13 mouse cellular contexts compared by ENCODE assay signal in the genomic region with DNA sequence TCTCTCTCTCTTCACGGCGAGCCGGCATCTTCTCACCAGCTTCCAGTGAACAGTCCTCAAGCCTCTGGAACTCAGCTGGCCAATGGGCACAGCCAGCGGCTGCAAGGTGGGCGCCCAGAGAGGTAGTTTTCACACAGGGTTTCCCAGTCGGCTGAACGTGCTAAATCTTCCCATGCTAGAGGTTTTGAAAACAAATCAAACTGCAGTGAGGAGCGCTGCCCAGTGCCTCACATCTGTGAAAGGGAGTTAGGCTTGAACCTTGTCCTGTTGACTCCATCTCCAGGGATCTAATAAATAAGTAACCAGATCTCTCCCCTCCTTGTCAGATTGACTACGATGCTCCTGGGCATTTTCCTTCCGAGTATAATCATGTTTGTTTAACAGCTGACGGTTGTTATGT.
DNase-seq lines count a peak whose midpoint lies in the region; ATAC-seq lines count a peak whose summit lies in the region.
"Had no signal": no experiment of that assay in that cellular context is flagged by ENCODE, and none has a peak within 500 bp of the region (broad histone marks: within the 10 kb centered on the region; RNA-seq: fewer than 3 reads in every experiment).

No protein-coding gene starts in this region.

- H3K4me1 ChIP-seq in intestine, embryonic 14.5 days (replicated peaks; ENCODE audit: control insufficient read depth, insufficient read depth, low read length) = peaks cover 38% of the 10 kb centered on the region
- H3K4me1 ChIP-seq in forebrain, embryonic 13.5 days = peaks cover 43% of the 10 kb centered on the region

- H3K4me2 ChIP-seq in intestine, embryonic 14.5 days (ENCODE audit: low read length) = 0 out of 2 replicates have a peak overlapping the region, but pooled peaks have one; percentile 13
- no peak overlapping the region for H3K4me2 ChIP-seq in forebrain, embryonic 13.5 days
- H3K4me2 ChIP-seq: hindbrain, embryonic 12.5 days; lung, embryonic 15.5 days; neural tube, embryonic 13.5 days had no signal

- no peaks in the 10 kb centered on the region for H3K27me3 ChIP-seq in intestine, embryonic 14.5 days (replicated peaks; ENCODE audit: control insufficient read depth, insufficient read depth, low read length)
- no peaks in the 10 kb centered on the region for H3K27me3 ChIP-seq in forebrain, embryonic 13.5 days
- H3K27me3 ChIP-seq: hindbrain, embryonic 12.5 days; lung, embryonic 15.5 days; neural tube, embryonic 13.5 days had no signal

- no peak overlapping the region for H3K9ac ChIP-seq in intestine, embryonic 14.5 days (ENCODE audit: low read length)
- no peak overlapping the region for H3K9ac ChIP-seq in forebrain, embryonic 13.5 days
- H3K9ac ChIP-seq: hindbrain, embryonic 12.5 days; lung, embryonic 15.5 days had no signal

- no peaks in the 10 kb centered on the region for H3K36me3 ChIP-seq in intestine, embryonic 14.5 days (ENCODE audit: control insufficient read depth, insufficient read depth, low read length)
- no peaks in the 10 kb centered on the region for H3K36me3 ChIP-seq in forebrain, embryonic 13.5 days (ENCODE audit: poor library complexity, severe bottlenecking)
- H3K36me3 ChIP-seq: hindbrain, embryonic 12.5 days; lung, embryonic 15.5 days; neural tube, embryonic 13.5 days had no signal

- no peaks in the 10 kb centered on the region for H3K9me3 ChIP-seq in intestine, embryonic 14.5 days (ENCODE audit: control insufficient read depth, low read length)
- H3K9me3 ChIP-seq in forebrain, embryonic 13.5 days (replicated peaks) = no peaks in the 10 kb centered on the region
- H3K9me3 ChIP-seq: hindbrain, embryonic 12.5 days; lung, embryonic 15.5 days; neural tube, embryonic 13.5 days had no signal

- peak; percentile 50 for DNase-seq in heart, adult 11 months
- no peak for DNase-seq in heart, postnatal 36 days
- no peak for DNase-seq in intestine, embryonic 14.5 days (ENCODE audit: low spot score)
- peak; percentile 61 to 66 for DNase-seq in kidney, adult 8-10 months
- DNase-seq in kidney, postnatal 36 days = peak; percentile 53 to 72
- DNase-seq in ovary, postnatal 10 days (ENCODE audit: low spot score) = no peak
- DNase-seq in gastrocnemius, postnatal 10 days = no peak
- DNase-seq: cerebellum, postnatal 25 days had no signal

- 0 out of 2 replicates have a peak, but pooled peaks have one; percentile 34 for ATAC-seq in intestine, embryonic 14.5 days (replicated peaks; ENCODE audit: low FRiP score, low TSS enrichment, low read depth)
- no peak for ATAC-seq in forebrain, embryonic 13.5 days
- ATAC-seq: forebrain, embryonic 14.5 days had no signal

- no peak overlapping the region for H3K4me3 ChIP-seq in intestine, embryonic 14.5 days (ENCODE audit: low read depth, low read length)
- no peak overlapping the region for H3K4me3 ChIP-seq in forebrain, embryonic 13.5 days
- H3K4me3 ChIP-seq: hindbrain, embryonic 12.5 days; lung, embryonic 15.5 days; neural tube, embryonic 13.5 days had no signal

- WGBS in intestine, embryonic 14.5 days = 38% methylated on average over 11 of the region's 11 CpGs
- WGBS in forebrain, embryonic 13.5 days = 81% methylated on average over 10 of the region's 11 CpGs

- H3K27ac ChIP-seq in intestine, embryonic 14.5 days (ENCODE audit: low read depth) = no peak overlapping the region
- no peak overlapping the region for H3K27ac ChIP-seq in forebrain, embryonic 13.5 days
- H3K27ac ChIP-seq: neural tube, embryonic 13.5 days had no signal

- intact Hi-C loops in heart, postnatal 36 days (cut with DNase I) = loop anchor here (5.0 kb wide), 1 partner anchor 42 kb away; no protein-coding TSS in a partner anchor

Comparison
In these comparisons a context has a peak if more than half of its experiments do, and no peak if none do; other contexts are left out.
1. DNase-seq: peak in heart, adult 11 months (single experiment), kidney, adult 8-10 months (2 of 2) and kidney, postnatal 36 days (2 of 2); none in heart, postnatal 36 days (0 of 2), intestine, embryonic 14.5 days (single experiment), ovary, postnatal 10 days (single experiment) and gastrocnemius, postnatal 10 days (single experiment).